Mouse (Mus musculus) midbrain, embryonic 16.5 days (tissue): ENCODE measurements around the gene Txnip. TPM values are rescaled to one million over a fixed set of nuclear protein-coding genes. Genes with fewer than 3 reads are reported as not detected.

Experiments
- ATAC-seq: fragments of 200-750 bp; cut with Nextera tagmentation; 2 replicates; pipeline ENCODE4 v1.8.0; 2017; ENCODE audit warnings: moderate TSS enrichment
- H3K27ac ChIP-seq: fragments of 300-500 bp; sonication (generic); 2 replicates; pipeline ENCODE4 v1.5.1; 2014; ENCODE audit warnings: mild to moderate bottlenecking, low read length, mixed read lengths
- H3K27me3 ChIP-seq: fragments of 300-500 bp; sonication (generic); 2 replicates; pipeline ENCODE4 v1.6.1; 2014; ENCODE audit warnings: low read depth, low read length, mixed read lengths; ENCODE audit not compliant: control insufficient read depth, insufficient read depth
- H3K36me3 ChIP-seq: fragments of 300-500 bp; sonication (generic); 2 replicates; pipeline ENCODE4 v1.6.1; 2014; ENCODE audit warnings: mild to moderate bottlenecking, low read length, moderate library complexity, mixed read lengths; ENCODE audit not compliant: control insufficient read depth, insufficient read depth
- H3K4me1 ChIP-seq: fragments of 300-500 bp; sonication (generic); 2 replicates; pipeline ENCODE4 v1.6.1; 2014; ENCODE audit warnings: mild to moderate bottlenecking, low read length, mixed read lengths; ENCODE audit not compliant: control insufficient read depth, insufficient read depth
- H3K4me2 ChIP-seq: fragments of 300-500 bp; sonication (generic); 2 replicates; pipeline ENCODE4 v1.6.1; 2014; ENCODE audit warnings: mild to moderate bottlenecking, low read length, mixed read lengths
- H3K4me3 ChIP-seq: fragments of 300-500 bp; sonication (generic); 2 replicates; pipeline ENCODE4 v1.5.1; 2014; ENCODE audit warnings: low read depth, mild to moderate bottlenecking, low read length, moderate library complexity, mixed read lengths
- H3K9ac ChIP-seq: fragments of 300-500 bp; sonication (generic); 2 replicates; pipeline ENCODE4 v1.6.1; 2014; ENCODE audit warnings: low read depth, low read length, mixed read lengths
- H3K9me3 ChIP-seq: fragments of 300-500 bp; sonication (generic); replicated peaks from 2 replicates; pipeline ENCODE4 v1.6.1; 2014; ENCODE audit warnings: mild to moderate bottlenecking, low read length, mixed read lengths; ENCODE audit not compliant: control insufficient read depth, poor library complexity, severe bottlenecking
- WGBS: fragments of 180-500 bp; shearing (Covaris S2); extraction: QIAGEN DNeasy Blood & Tissue Kit; methylation state at CpG from one replicate; pipeline ENCODE4 v1.1.7; 2014; 5-methylcytosine and 5-hydroxymethylcytosine counted together
- polyA plus RNA-seq: library from polyadenylated mRNA; unstranded; fragments of >200 nt; fragmentation: Nextera tagmentation; extraction: Ambion mirVana; gene quantifications from 2 replicates; pipeline ENCODE4 v1.2.1, GENCODE M21; 2015

The Txnip gene
- polyA plus RNA-seq, 1 experiment from 2014 or later: 41.5 TPM

DNA sequence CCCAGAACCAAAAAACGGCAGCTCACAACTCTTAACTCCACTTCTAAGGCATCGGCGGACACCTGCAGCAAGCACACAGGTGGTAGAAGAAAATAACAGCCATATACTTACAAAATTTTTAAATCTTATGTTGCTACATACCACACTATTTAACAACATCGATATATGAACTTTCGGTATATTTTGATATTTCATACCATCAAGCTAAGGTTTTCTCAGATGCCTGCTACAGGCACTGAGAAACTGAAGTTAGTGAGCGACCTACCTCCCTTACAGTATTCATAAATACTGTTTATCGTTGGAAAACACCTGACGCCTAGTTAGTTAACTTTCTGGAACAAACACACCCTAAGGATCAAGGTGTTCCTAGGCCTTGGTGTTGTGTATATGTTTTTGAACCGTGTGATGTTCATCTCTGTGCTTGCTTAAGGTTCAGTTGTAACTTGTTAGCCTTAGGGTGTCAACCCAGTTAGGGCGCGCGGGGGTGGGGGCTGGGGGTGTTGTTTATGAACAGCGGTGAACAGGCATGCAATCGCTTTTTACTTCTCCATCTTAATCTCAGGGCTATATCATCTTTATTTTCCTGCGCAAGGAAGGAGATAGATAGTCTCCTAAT, 1.6 kb upstream of the Txnip start:
- 83% methylated on average over 15 of the region's 15 CpGs for WGBS
- peaks cover 35% of the 10 kb centered on the region for H3K4me1 ChIP-seq
- H3K4me2 ChIP-seq: peak overlapping the region; percentile 91
- no peak overlapping the region for H3K27ac ChIP-seq
- H3K4me3 ChIP-seq: no peak overlapping the region
- no peaks in the 10 kb centered on the region for H3K9me3 ChIP-seq
- H3K27me3 ChIP-seq: no peaks in the 10 kb centered on the region
- ATAC-seq: no peak
- H3K36me3 ChIP-seq: 0 out of 2 replicates have a peak, but pooled peaks cover 3% of the 10 kb centered on the region
- H3K9ac ChIP-seq: no peak overlapping the region

- H3K9me3 ChIP-seq: no peaks in the 10 kb centered on the region
- no peaks in the 10 kb centered on the region for H3K27me3 ChIP-seq
- H3K4me1 ChIP-seq: peaks cover 39% of the 10 kb centered on the region
- 0 out of 2 replicates have a peak, but pooled peaks cover 3% of the 10 kb centered on the region for H3K36me3 ChIP-seq
- ATAC-seq: peak; percentile 6; the same call in 1 of the 2 replicates
- 6% methylated on average over 22 of the region's 22 CpGs for WGBS
- H3K4me3 ChIP-seq: peak overlapping the region; percentile 76
- peak overlapping the region; percentile 91 for H3K4me2 ChIP-seq
- peak overlapping the region; percentile 82 for H3K27ac ChIP-seq
- H3K9ac ChIP-seq: peak overlapping the region; percentile 73
These were observed 814 bp upstream of the Txnip start for GRCm38 (mm10) chr3:96556651-96557635.

DNA sequence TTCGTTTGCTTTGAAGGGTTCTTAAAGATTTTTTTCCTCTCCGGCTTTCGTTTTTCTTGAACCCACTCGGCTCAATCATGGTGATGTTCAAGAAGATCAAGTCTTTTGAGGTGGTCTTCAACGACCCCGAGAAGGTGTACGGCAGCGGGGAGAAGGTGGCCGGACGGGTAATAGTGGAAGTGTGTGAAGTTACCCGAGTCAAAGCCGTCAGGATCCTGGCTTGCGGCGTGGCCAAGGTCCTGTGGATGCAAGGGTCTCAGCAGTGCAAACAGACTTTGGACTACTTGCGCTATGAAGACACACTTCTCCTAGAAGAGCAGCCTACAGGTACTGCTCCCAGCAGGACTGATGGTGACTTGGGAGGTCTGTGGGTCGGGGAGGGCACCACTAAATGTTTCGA, 402 bp downstream of the Txnip start:
- no peak for ATAC-seq
- under 1% methylated on average over 17 of the region's 17 CpGs for WGBS

DNA sequence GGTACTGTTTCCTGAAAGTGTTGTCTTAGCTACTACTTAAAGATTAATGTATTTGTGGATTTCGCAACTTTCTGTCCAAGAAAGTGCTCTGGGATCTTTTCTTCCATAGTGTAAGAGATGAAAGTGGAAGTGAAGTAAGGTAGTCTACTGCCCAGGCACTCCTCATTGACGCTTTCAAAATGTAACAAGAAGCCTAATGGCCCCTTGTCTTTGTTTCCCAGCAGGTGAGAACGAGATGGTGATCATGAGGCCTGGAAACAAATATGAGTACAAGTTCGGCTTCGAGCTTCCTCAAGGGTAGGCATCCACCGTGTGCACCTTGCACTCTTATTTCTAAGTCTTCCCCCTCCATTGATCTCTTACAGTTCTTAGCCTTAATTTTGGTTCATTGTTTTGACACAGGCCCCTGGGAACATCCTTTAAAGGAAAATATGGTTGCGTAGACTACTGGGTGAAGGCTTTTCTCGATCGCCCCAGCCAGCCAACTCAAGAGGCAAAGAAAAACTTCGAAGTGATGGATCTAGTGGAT, 975 bp downstream of the Txnip start:
- H3K4me2 ChIP-seq: peak overlapping the region; percentile 91
- ATAC-seq: no peak
- H3K27ac ChIP-seq: no peak overlapping the region
- H3K4me3 ChIP-seq: peak overlapping the region; percentile 76
- 38% methylated on average over 10 of the region's 10 CpGs for WGBS
- H3K9me3 ChIP-seq: no peaks in the 10 kb centered on the region
- H3K36me3 ChIP-seq: 0 out of 2 replicates have a peak, but pooled peaks cover 3% of the 10 kb centered on the region
- H3K27me3 ChIP-seq: no peaks in the 10 kb centered on the region
- peaks cover 39% of the 10 kb centered on the region for H3K4me1 ChIP-seq
- H3K9ac ChIP-seq: peak overlapping the region; percentile 73

More for the DNA sequence above, 402 bp downstream of the Txnip start:
- 0 out of 2 replicates have a peak, but pooled peaks cover 3% of the 10 kb centered on the region for H3K36me3 ChIP-seq
- no peaks in the 10 kb centered on the region for H3K9me3 ChIP-seq
- peak overlapping the region; percentile 29 for H3K27ac ChIP-seq
- H3K4me1 ChIP-seq: peaks cover 39% of the 10 kb centered on the region
- peak overlapping the region; percentile 73 for H3K9ac ChIP-seq
- H3K27me3 ChIP-seq: no peaks in the 10 kb centered on the region
- H3K4me3 ChIP-seq: peak overlapping the region; percentile 76
- peak overlapping the region; percentile 91 for H3K4me2 ChIP-seq

DNA sequence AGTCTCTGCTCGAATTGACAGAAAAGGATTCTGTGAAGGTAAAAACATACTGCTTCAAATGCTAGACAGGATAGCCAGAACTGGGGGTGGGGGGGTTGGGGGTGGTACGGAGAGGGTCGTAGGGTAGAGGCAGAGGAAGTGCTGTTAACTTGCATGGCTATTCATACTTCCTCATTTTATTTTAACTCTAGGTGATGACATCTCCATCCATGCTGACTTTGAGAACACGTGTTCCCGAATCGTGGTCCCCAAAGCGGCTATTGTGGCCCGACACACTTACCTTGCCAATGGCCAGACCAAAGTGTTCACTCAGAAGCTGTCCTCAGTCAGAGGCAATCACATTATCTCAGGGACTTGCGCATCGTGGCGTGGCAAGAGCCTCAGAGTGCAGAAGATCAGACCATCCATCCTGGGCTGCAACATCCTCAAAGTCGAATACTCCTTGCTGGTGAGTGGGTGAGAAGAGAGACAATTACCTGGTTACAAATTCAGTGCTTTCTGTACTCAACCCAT, 1.7 kb downstream of the Txnip start:
- H3K9me3 ChIP-seq: no peaks in the 10 kb centered on the region
- H3K36me3 ChIP-seq: 0 out of 2 replicates have a peak, but pooled peaks cover 3% of the 10 kb centered on the region
- WGBS: 79% methylated on average over 12 of the region's 12 CpGs
- H3K4me1 ChIP-seq: peaks cover 39% of the 10 kb centered on the region
- ATAC-seq: no peak
- no peaks in the 10 kb centered on the region for H3K27me3 ChIP-seq
- peak overlapping the region; percentile 76 for H3K4me3 ChIP-seq
- H3K4me2 ChIP-seq: peak overlapping the region; percentile 91
- H3K9ac ChIP-seq: peak overlapping the region; percentile 1; the same call in 1 of the 2 replicates
- no peak overlapping the region for H3K27ac ChIP-seq

DNA sequence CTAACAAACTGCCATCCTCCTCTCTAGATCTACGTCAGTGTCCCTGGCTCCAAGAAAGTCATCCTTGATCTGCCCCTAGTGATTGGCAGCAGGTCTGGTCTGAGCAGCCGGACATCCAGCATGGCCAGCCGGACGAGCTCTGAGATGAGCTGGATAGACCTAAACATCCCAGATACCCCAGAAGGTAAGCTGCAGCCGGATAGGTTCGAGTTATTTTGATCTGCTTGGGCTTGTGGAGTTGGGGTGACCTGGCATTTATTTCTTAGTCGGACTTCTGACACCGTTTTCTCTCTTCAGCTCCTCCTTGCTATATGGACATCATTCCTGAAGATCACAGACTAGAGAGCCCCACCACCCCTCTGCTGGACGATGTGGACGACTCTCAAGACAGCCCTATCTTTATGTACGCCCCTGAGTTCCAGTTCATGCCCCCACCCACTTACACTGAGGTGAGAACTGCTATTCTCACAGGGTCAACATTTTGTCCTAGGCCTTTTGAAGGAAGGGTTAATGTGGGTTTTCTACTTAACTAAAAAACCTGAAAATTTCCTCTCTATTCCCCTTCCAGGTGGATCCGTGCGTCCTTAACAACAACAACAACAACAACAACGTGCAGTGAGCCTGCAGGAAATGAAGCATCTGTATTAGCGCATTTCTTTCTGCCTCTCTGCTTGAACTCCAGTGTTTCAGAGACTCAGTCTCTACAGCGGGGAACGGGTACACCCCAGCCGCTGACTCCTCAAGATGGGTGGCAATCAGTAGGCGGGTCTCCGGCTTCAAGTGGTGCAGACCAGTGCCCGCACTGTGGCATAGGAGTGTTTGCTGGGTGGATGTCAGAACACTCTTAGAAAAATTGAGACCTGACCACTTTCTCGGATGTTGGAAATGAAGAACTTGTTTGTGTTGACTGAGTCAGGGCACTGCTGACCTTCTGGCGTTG, 2.4 kb downstream of the Txnip start:
- no peak for ATAC-seq
- Histone ChIP-seq H3K4me2 (peak overlapping the region; percentile 91), H3K27me3 (no peaks in the 10 kb centered on the region), H3K36me3 (0 out of 2 replicates have a peak, but pooled peaks cover 3% of the 10 kb centered on the region), H3K4me3 (peak overlapping the region; percentile 76), H3K27ac (no peak overlapping the region), H3K9me3 (no peaks in the 10 kb centered on the region), H3K9ac (no peak overlapping the region), H3K4me1 (peaks cover 39% of the 10 kb centered on the region)
- 88% methylated on average over 23 of the region's 23 CpGs for WGBS

GRCm38 (mm10) chr3:96560881-96561668, 3.3 kb downstream of the Txnip start:
- Histone ChIP-seq H3K4me2 (peak overlapping the region; percentile 91), H3K9me3 (no peaks in the 10 kb centered on the region), H3K4me1 (peaks cover 39% of the 10 kb centered on the region), H3K9ac (0 out of 2 replicates have a peak overlapping the region, but pooled peaks have one; percentile 6), H3K27ac (no peak overlapping the region), H3K27me3 (no peaks in the 10 kb centered on the region), H3K36me3 (0 out of 2 replicates have a peak, but pooled peaks cover 3% of the 10 kb centered on the region), H3K4me3 (peak overlapping the region; percentile 7; the same call in 1 of the 2 replicates)
- no peak for ATAC-seq
- 86% methylated on average over 9 of the region's 9 CpGs for WGBS
